Mouse (Mus musculus): ENCODE measurements around the gene Tbc1d22a. TPM values are rescaled to one million over a fixed set of nuclear protein-coding genes. Genes with fewer than 3 reads are reported as not detected.

Tbc1d22a gene
- polyA plus RNA-seq, 1 experiment from 2014 or later: 9.2 TPM

DNA sequence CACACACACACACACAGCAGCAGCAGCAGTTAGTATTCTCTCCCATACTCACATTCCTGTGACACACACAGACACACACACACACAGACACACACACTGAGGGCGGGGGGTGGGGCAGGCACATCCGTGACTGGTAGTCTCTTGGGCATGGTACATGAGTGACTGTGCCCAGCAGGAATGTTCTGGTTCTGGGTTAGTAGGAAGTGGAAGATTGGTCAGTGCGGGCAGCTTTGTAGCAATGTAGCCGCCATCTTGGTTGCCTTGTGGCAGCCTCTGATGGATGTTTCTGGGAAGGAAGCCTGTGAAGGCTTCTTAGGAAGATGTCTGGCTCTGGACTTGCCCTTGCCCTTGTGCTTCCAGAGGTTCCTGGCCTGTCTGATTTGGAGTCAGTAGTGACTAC lies 112.1 kb downstream of the Tbc1d22a start:
- 93% methylated on average over 4 of the region's 4 CpGs for WGBS
- ATAC-seq (replicated peaks; ENCODE audit: insufficient number of reproducible peaks, insufficient read depth, low FRiP score, low read depth): no peak
- Histone ChIP-seq H3K9ac (no peak overlapping the region), H3K4me3 (no peak overlapping the region), H3K4me2 (no peak overlapping the region), H3K27ac (no peak overlapping the region), H3K9me3 (replicated peaks) (no peaks in the 10 kb centered on the region), H3K4me1 (replicated peaks) (no peaks in the 10 kb centered on the region), H3K27me3 (no peaks in the 10 kb centered on the region), H3K36me3 (no peaks in the 10 kb centered on the region)

DNA sequence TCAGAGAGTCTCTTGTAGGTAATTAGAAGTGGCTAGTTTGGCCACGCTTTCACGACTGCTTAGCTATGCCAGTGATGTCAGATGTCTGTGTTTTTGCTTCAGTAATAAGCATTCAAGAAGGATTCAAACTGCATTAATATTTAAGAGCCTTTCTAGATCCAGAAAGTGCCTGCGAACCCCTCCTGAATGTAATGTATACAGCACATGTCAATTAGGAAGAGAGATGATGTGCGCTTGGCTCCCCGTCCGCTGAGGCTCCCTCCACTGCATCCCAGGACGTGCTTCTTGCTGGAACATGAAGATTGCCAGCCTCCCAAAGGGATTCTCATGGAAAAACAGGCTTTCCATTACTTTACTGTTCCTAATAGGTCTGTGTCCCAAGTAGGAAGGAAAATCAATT lies 115.7 kb downstream of the Tbc1d22a start:
- H3K27me3 ChIP-seq: no peaks in the 10 kb centered on the region
- no peak overlapping the region for H3K27ac ChIP-seq
- H3K9me3 ChIP-seq (replicated peaks): no peaks in the 10 kb centered on the region
- H3K36me3 ChIP-seq: no peaks in the 10 kb centered on the region
- H3K4me2 ChIP-seq: no peak overlapping the region
- no peaks in the 10 kb centered on the region for H3K4me1 ChIP-seq (replicated peaks)
- no peak overlapping the region for H3K4me3 ChIP-seq
- H3K9ac ChIP-seq: no peak overlapping the region
- ATAC-seq (replicated peaks; ENCODE audit: insufficient number of reproducible peaks, insufficient read depth, low FRiP score, low read depth): no peak
- 87% methylated on average over 7 of the region's 7 CpGs for WGBS

- ATAC-seq (replicated peaks; ENCODE audit: insufficient number of reproducible peaks, insufficient read depth, low FRiP score, low read depth): no peak
Measured at GRCm38 (mm10) chr15:86330454-86330853, 116.2 kb downstream of the Tbc1d22a start.

GRCm38 (mm10) chr15:86331501-86332245 lies 117.4 kb downstream of the Tbc1d22a start:
- H3K9me3 ChIP-seq (replicated peaks): no peaks in the 10 kb centered on the region
- no peak overlapping the region for H3K4me3 ChIP-seq
- no peaks in the 10 kb centered on the region for H3K4me1 ChIP-seq (replicated peaks)
- WGBS: 79% methylated on average over 8 of the region's 8 CpGs
- ATAC-seq (replicated peaks; ENCODE audit: insufficient number of reproducible peaks, insufficient read depth, low FRiP score, low read depth): no peak
- H3K4me2 ChIP-seq: no peak overlapping the region
- H3K27ac ChIP-seq: no peak overlapping the region
- H3K9ac ChIP-seq: no peak overlapping the region
- H3K36me3 ChIP-seq: no peaks in the 10 kb centered on the region
- H3K27me3 ChIP-seq: no peaks in the 10 kb centered on the region

More at GRCm38 (mm10) chr15:86330454-86330853, 116.2 kb downstream of the Tbc1d22a start:
- 72% methylated on average over 7 of the region's 7 CpGs for WGBS
- Histone ChIP-seq H3K4me2 (no peak overlapping the region), H3K27me3 (no peaks in the 10 kb centered on the region), H3K4me1 (replicated peaks) (no peaks in the 10 kb centered on the region), H3K9ac (no peak overlapping the region), H3K27ac (no peak overlapping the region), H3K4me3 (no peak overlapping the region), H3K9me3 (replicated peaks) (no peaks in the 10 kb centered on the region), H3K36me3 (no peaks in the 10 kb centered on the region)

- no peaks in the 10 kb centered on the region for H3K9me3 ChIP-seq (replicated peaks)
- H3K36me3 ChIP-seq: no peaks in the 10 kb centered on the region
- H3K27me3 ChIP-seq: no peaks in the 10 kb centered on the region
- 86% methylated on average over 4 of the region's 4 CpGs for WGBS
- no peak overlapping the region for H3K9ac ChIP-seq
- H3K4me1 ChIP-seq (replicated peaks): no peaks in the 10 kb centered on the region
- no peak overlapping the region for H3K4me2 ChIP-seq
- H3K4me3 ChIP-seq: no peak overlapping the region
- no peak for ATAC-seq (replicated peaks; ENCODE audit: insufficient number of reproducible peaks, insufficient read depth, low FRiP score, low read depth)
- H3K27ac ChIP-seq: no peak overlapping the region
Measured at GRCm38 (mm10) chr15:86333176-86333575, 118.9 kb downstream of the Tbc1d22a start.

DNA sequence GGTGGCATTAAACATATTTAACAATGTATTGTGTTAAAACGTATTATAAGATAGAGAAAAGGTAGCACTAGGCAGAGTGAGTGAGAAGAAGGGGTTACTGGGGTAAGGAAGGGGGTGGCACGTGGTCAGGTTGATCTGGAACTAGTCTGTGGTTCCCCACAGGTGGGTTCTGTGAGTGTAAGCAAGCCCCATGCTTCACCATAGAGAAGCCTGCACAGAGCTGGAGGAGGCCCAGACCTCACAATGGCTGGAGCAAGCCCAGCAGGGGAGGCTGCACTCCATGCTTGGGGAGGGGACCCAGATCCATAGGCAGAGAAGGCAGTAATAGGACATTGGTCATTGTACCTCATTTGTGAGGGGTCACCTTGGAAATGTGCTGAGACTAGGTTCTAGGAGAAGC lies 119.3 kb downstream of the Tbc1d22a start:
- no peaks in the 10 kb centered on the region for H3K9me3 ChIP-seq (replicated peaks)
- no peaks in the 10 kb centered on the region for H3K4me1 ChIP-seq (replicated peaks)
- WGBS: 76% methylated on average over 2 of the region's 2 CpGs
- no peak overlapping the region for H3K9ac ChIP-seq
- H3K4me2 ChIP-seq: no peak overlapping the region
- ATAC-seq (replicated peaks; ENCODE audit: insufficient number of reproducible peaks, insufficient read depth, low FRiP score, low read depth): no peak
- H3K27me3 ChIP-seq: no peaks in the 10 kb centered on the region
- no peak overlapping the region for H3K4me3 ChIP-seq
- H3K36me3 ChIP-seq: no peaks in the 10 kb centered on the region
- no peak overlapping the region for H3K27ac ChIP-seq

DNA sequence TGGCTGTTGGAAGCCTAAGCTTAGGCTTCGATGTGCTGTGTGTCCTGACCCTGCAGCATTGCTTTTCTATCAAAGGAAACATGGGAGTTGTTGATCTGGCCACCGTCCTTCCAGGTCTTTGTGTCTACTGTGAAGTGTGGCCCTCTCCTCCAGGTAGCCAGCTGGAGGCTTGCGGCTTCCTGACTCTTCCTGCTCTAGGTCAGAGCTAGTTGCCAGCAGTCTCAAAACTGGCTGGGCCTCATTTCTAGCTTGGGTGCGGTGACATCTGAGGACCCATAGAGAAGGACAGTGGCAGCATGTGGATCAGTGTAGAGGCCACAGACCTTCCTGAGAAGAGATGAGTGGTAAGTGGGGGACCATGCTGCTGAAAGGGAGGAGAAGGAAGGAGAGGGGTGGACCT lies 120.0 kb downstream of the Tbc1d22a start:
- H3K9ac ChIP-seq: no peak overlapping the region
- H3K4me2 ChIP-seq: no peak overlapping the region
- no peaks in the 10 kb centered on the region for H3K36me3 ChIP-seq
- no peaks in the 10 kb centered on the region for H3K27me3 ChIP-seq
- ATAC-seq (replicated peaks; ENCODE audit: insufficient number of reproducible peaks, insufficient read depth, low FRiP score, low read depth): no peak
- no peak overlapping the region for H3K27ac ChIP-seq
- H3K9me3 ChIP-seq (replicated peaks): no peaks in the 10 kb centered on the region
- 87% methylated on average over 4 of the region's 4 CpGs for WGBS
- H3K4me3 ChIP-seq: no peak overlapping the region
- no peaks in the 10 kb centered on the region for H3K4me1 ChIP-seq (replicated peaks)

DNA sequence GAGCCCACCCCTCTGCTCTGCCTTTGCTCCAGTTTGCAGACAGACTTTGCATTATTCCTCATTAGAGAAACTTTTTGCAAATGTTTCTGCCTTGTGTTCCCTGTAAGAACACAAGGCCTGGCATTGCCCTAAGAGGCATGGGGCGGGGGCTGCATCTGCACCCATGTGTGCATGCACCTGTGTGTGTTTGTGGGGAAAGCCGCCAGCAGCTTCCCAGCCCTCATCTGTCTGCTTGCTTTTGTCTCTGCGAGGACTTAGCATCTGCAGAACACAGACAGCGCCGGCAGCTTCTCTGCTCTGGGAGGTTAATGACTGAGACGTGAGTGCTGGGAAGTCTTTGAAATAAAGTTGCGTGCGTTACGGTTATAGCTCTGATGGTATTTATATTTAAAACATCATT lies 120.5 kb downstream of the Tbc1d22a start:
- H3K4me3 ChIP-seq: no peak overlapping the region
- no peak for ATAC-seq (replicated peaks; ENCODE audit: insufficient number of reproducible peaks, insufficient read depth, low FRiP score, low read depth)
- WGBS: 89% methylated on average over 9 of the region's 9 CpGs

GRCm38 (mm10) chr15:86335781-86336180 lies 121.5 kb downstream of the Tbc1d22a start:
- Histone ChIP-seq H3K27me3 (no peaks in the 10 kb centered on the region), H3K4me2 (no peak overlapping the region), H3K4me3 (no peak overlapping the region), H3K9me3 (replicated peaks) (no peaks in the 10 kb centered on the region), H3K36me3 (no peaks in the 10 kb centered on the region), H3K9ac (no peak overlapping the region), H3K27ac (no peak overlapping the region), H3K4me1 (replicated peaks) (no peaks in the 10 kb centered on the region)
- WGBS: 67% methylated on average over 1 of the region's 1 CpGs
- ATAC-seq (replicated peaks; ENCODE audit: insufficient number of reproducible peaks, insufficient read depth, low FRiP score, low read depth): no peak

More for the DNA sequence above, 120.5 kb downstream of the Tbc1d22a start:
- Histone ChIP-seq H3K4me2 (no peak overlapping the region), H3K27me3 (no peaks in the 10 kb centered on the region), H3K4me1 (replicated peaks) (no peaks in the 10 kb centered on the region), H3K9me3 (replicated peaks) (no peaks in the 10 kb centered on the region), H3K27ac (no peak overlapping the region), H3K36me3 (no peaks in the 10 kb centered on the region), H3K9ac (no peak overlapping the region)

DNA sequence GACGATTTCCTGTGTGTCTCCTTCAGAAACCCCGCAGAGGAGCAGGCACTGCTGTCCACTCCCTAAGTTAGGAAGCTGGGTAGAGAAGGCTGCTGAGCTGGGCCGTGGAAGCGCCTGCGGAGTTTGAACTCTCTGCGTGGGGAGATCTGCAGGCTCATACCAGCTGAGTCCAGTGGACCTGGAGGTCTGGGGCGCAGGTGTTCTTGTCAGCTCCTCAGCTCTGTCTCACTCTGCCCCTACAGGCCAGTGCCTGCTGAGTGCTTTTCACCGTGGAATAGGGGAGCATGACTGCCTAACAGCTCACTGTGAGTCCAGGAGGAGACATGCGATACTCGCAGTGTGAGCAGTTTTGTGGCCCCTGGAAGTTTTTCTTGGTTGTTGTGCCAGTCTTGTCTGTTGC lies 123.5 kb downstream of the Tbc1d22a start:
- H3K4me3 ChIP-seq: no peak overlapping the region
- no peak overlapping the region for H3K9ac ChIP-seq
- ATAC-seq (replicated peaks; ENCODE audit: insufficient number of reproducible peaks, insufficient read depth, low FRiP score, low read depth): no peak
- H3K27me3 ChIP-seq: no peaks in the 10 kb centered on the region
- H3K27ac ChIP-seq: no peak overlapping the region
- H3K9me3 ChIP-seq (replicated peaks): no peaks in the 10 kb centered on the region
- WGBS: 76% methylated on average over 10 of the region's 10 CpGs
- H3K4me2 ChIP-seq: no peak overlapping the region
- no peaks in the 10 kb centered on the region for H3K4me1 ChIP-seq (replicated peaks)
- H3K36me3 ChIP-seq: no peaks in the 10 kb centered on the region

DNA sequence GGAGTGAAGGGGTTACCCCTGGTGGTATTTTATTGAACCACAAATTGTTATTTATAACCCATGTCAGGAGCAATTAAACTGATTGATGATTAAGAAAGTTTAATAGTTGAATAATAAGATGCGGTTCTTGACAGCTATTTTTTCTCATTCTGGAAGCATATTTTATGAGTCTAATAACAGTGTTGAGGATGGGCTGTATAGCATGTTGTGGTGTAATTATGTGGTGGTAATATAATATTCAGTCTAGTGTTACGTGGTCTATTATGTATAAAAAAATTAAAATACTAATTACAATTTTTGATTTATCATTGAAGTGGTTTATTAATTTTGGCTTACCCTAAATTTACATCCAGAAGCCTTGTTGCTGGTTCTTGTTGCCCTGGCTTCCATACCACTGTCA lies 125.5 kb downstream of the Tbc1d22a start:
- no peak overlapping the region for H3K27ac ChIP-seq
- no peak overlapping the region for H3K9ac ChIP-seq
- H3K27me3 ChIP-seq: no peaks in the 10 kb centered on the region
- no peak for ATAC-seq (replicated peaks; ENCODE audit: insufficient number of reproducible peaks, insufficient read depth, low FRiP score, low read depth)
- no peaks in the 10 kb centered on the region for H3K36me3 ChIP-seq
- H3K4me3 ChIP-seq: no peak overlapping the region
- no peaks in the 10 kb centered on the region for H3K4me1 ChIP-seq (replicated peaks)
- no peaks in the 10 kb centered on the region for H3K9me3 ChIP-seq (replicated peaks)
- WGBS: 87% methylated on average over 2 of the region's 2 CpGs
- H3K4me2 ChIP-seq: no peak overlapping the region

- 63% methylated on average over 6 of the region's 6 CpGs for WGBS
- no peak for ATAC-seq (replicated peaks; ENCODE audit: insufficient number of reproducible peaks, insufficient read depth, low FRiP score, low read depth)
Measured at GRCm38 (mm10) chr15:86340766-86341165, 126.5 kb downstream of the Tbc1d22a start.

More at GRCm38 (mm10) chr15:86340766-86341165, 126.5 kb downstream of the Tbc1d22a start:
- H3K4me3 ChIP-seq: no peak overlapping the region
- no peaks in the 10 kb centered on the region for H3K36me3 ChIP-seq
- no peak overlapping the region for H3K9ac ChIP-seq
- no peaks in the 10 kb centered on the region for H3K4me1 ChIP-seq (replicated peaks)
- H3K9me3 ChIP-seq (replicated peaks): no peaks in the 10 kb centered on the region
- no peak overlapping the region for H3K27ac ChIP-seq
- H3K27me3 ChIP-seq: no peaks in the 10 kb centered on the region
- no peak overlapping the region for H3K4me2 ChIP-seq

Data from heart, embryonic 15.5 days (tissue).